Mouse (Mus musculus) lung, postnatal 14 days (tissue): ENCODE measurements around the gene Sugct.

Experiments used
- DNase-seq: peaks from one replicate; pipeline ENCODE4 v3.0.0; 2021

Sugct gene

GRCm38 (mm10) chr13:17027001-17027400 lies 668.4 kb downstream of the Sugct start:
- DNase-seq = no peak

GRCm38 (mm10) chr13:16996464-16996863 lies 698.9 kb downstream of the Sugct start:
- DNase-seq = no peak

GRCm38 (mm10) chr13:16995321-16995720 lies 700.0 kb downstream of the Sugct start:
- DNase-seq = no peak

- no peak for DNase-seq
Observed at GRCm38 (mm10) chr13:16977743-16978142, 717.6 kb downstream of the Sugct start.

GRCm38 (mm10) chr13:16971277-16971676 lies 724.1 kb downstream of the Sugct start:
- peak; percentile 1 for DNase-seq

GRCm38 (mm10) chr13:16968995-16969394 lies 726.4 kb downstream of the Sugct start:
- DNase-seq = no peak

GRCm38 (mm10) chr13:16964823-16965475 lies 730.4 kb downstream of the Sugct start:
- DNase-seq = no peak

- no peak for DNase-seq
Observed at GRCm38 (mm10) chr13:16952045-16952444, 743.3 kb downstream of the Sugct start.

- no peak for DNase-seq
Observed at GRCm38 (mm10) chr13:16939466-16939811, 755.9 kb downstream of the Sugct start.

- no peak for DNase-seq
Observed at GRCm38 (mm10) chr13:16938552-16939465, 756.5 kb downstream of the Sugct start.

- peak; percentile 10 for DNase-seq
Observed at GRCm38 (mm10) chr13:16937422-16938202, 757.7 kb downstream of the Sugct start.

GRCm38 (mm10) chr13:16935029-16935428 lies 760.3 kb downstream of the Sugct start:
- DNase-seq = no peak

- DNase-seq = no peak
Observed at GRCm38 (mm10) chr13:16933600-16933999, 761.8 kb downstream of the Sugct start.

- DNase-seq = no peak
Observed at GRCm38 (mm10) chr13:16921305-16921704, 774.0 kb downstream of the Sugct start.

- no peak for DNase-seq
Observed at GRCm38 (mm10) chr13:16915697-16916096, 779.7 kb downstream of the Sugct start.

GRCm38 (mm10) chr13:16912214-16912613 lies 783.1 kb downstream of the Sugct start:
- DNase-seq = no peak

- no peak for DNase-seq
Observed at GRCm38 (mm10) chr13:16906974-16907373, 788.4 kb downstream of the Sugct start.

GRCm38 (mm10) chr13:16901424-16901823 lies 793.9 kb downstream of the Sugct start:
- DNase-seq = no peak

GRCm38 (mm10) chr13:16898084-16898792 lies 797.1 kb downstream of the Sugct start:
- no peak for DNase-seq

- no peak for DNase-seq
Observed at GRCm38 (mm10) chr13:16878056-16878455, 817.3 kb downstream of the Sugct start.

- no peak for DNase-seq
Observed at GRCm38 (mm10) chr13:16859986-16860385, 835.4 kb downstream of the Sugct start.

GRCm38 (mm10) chr13:16847236-16847635 lies 848.1 kb downstream of the Sugct start:
- DNase-seq = no peak

GRCm38 (mm10) chr13:16840994-16841393 lies 854.4 kb downstream of the Sugct start:
- DNase-seq = no peak
